ENCODE assay signal across 15 mouse cellular contexts in genomic region chr2:148192946-148193345, GRCm38 (mm10).
DNase-seq lines count a peak whose midpoint lies in the region; ATAC-seq lines count a peak whose summit lies in the region.
"Had no signal": no experiment of that assay in that cellular context is flagged by ENCODE, and none has a peak within 500 bp of the region (broad histone marks: within the 10 kb centered on the region; RNA-seq: fewer than 3 reads in every experiment).

No protein-coding gene starts in this region.

- H3K9me3 ChIP-seq in heart, embryonic 11.5 days (replicated peaks; ENCODE audit: control insufficient read depth, low read length), result no peaks in the 10 kb centered on the region
- H3K9me3 ChIP-seq: neural tube, embryonic 15.5 days had no signal

- no peak overlapping the region for H3K4me3 ChIP-seq in heart, embryonic 11.5 days (ENCODE audit: low read depth, low read length)
- H3K4me3 ChIP-seq: neural tube, embryonic 15.5 days had no signal

- peak; percentile 47 to 49 for DNase-seq in heart, adult 9 months (ENCODE audit: low spot score in 2 of 2)
- DNase-seq in lung, postnatal 36 days, result peak; percentile 12
- no peak for DNase-seq in lung, postnatal 25 days (ENCODE audit: low spot score)
- peak; percentile 4 to 15 for DNase-seq in gastrocnemius, adult 8-10 months (ENCODE audit: low spot score in 2 of 2)
- peak; percentile 55 for DNase-seq in heart, postnatal 4 days
- DNase-seq in yolk sac, embryonic 10.5 days (ENCODE audit: low spot score), result no peak
- no peak for DNase-seq in frontal cortex, postnatal 14 days (ENCODE audit: low spot score in 2 of 2)
- DNase-seq: adrenal gland, postnatal 25 days; layer of hippocampus, adult 9-11 months; left cerebral cortex, postnatal 4 days had no signal

- peaks cover 8% of the 10 kb centered on the region; the same call in 1 of the 2 replicates for H3K4me1 ChIP-seq in heart, embryonic 11.5 days (ENCODE audit: control insufficient read depth, insufficient read depth, low read length)
- H3K4me1 ChIP-seq: neural tube, embryonic 15.5 days had no signal

- 36% methylated on average over 4 of the region's 4 CpGs for WGBS in heart, embryonic 11.5 days (ENCODE audit: insufficient replicate concordance)

- H3K9ac ChIP-seq in heart, embryonic 11.5 days (ENCODE audit: low read depth, low read length), result no peak overlapping the region
- H3K9ac ChIP-seq: liver, embryonic 14.5 days; neural tube, embryonic 15.5 days had no signal

- H3K27me3 ChIP-seq in heart, embryonic 11.5 days (ENCODE audit: control insufficient read depth, insufficient read depth, low read length), result peaks cover 19% of the 10 kb centered on the region
- H3K27me3 ChIP-seq: neural tube, embryonic 15.5 days had no signal

- no peak overlapping the region for H3K4me2 ChIP-seq in heart, embryonic 11.5 days
- H3K4me2 ChIP-seq: neural tube, embryonic 15.5 days had no signal

- H3K27ac ChIP-seq in heart, embryonic 11.5 days (ENCODE audit: low read depth, low read length), result no peak overlapping the region
- H3K27ac ChIP-seq: liver, embryonic 14.5 days; neural tube, embryonic 15.5 days had no signal

- H3K36me3 ChIP-seq in heart, embryonic 11.5 days (ENCODE audit: control insufficient read depth, insufficient read depth, low read length), result no peaks in the 10 kb centered on the region
- H3K36me3 ChIP-seq: G1E; neural tube, embryonic 15.5 days had no signal

- ATAC-seq in heart, embryonic 11.5 days (replicated peaks; ENCODE audit: insufficient number of reproducible peaks, low FRiP score, low TSS enrichment), result no peak
- ATAC-seq: inflammation-experienced regulatory T-cells, adult 6 months had no signal

Comparison
In these comparisons a context has a peak if more than half of its experiments do, and no peak if none do; other contexts are left out.
1. DNase-seq: peak in heart, adult 9 months (2 of 2), lung, postnatal 36 days (single experiment), gastrocnemius, adult 8-10 months (2 of 2) and heart, postnatal 4 days (single experiment); none in lung, postnatal 25 days (single experiment), yolk sac, embryonic 10.5 days (single experiment) and frontal cortex, postnatal 14 days (0 of 2).